Mouse (Mus musculus): Measurements from ENCODE around the gene Minpp1.

- TF ChIP-seq CTCF (IDR thresholded peaks at IDR 0.05; ENCODE audit: low read depth) (no peak), EP300 (IDR thresholded peaks at IDR 0.05; ENCODE audit: low read depth) (no peak)
Measured at GRCm38 (mm10) chr19:32550446-32550845, 64.9 kb downstream of the Minpp1 start.

Data from liver, postnatal 0 days (tissue).